Mouse (Mus musculus) heart, adult 2 months (tissue): Measurements from ENCODE around the gene 1700025G04Rik.

ENCODE experiments used
- EP300 ChIP-seq: fragments of 200-500 bp; IDR thresholded peaks from 2 replicates; pipeline ENCODE4 v1.6.1; 2011; ENCODE audit warnings: low read depth, low read length, control low read depth; ENCODE audit not compliant: insufficient read depth
- POLR2A ChIP-seq: fragments of 200-500 bp; IDR thresholded peaks from 2 replicates; pipeline ENCODE4 v1.6.1; 2011; ENCODE audit warnings: mild to moderate bottlenecking, low read depth, low read length, control low read depth; ENCODE audit not compliant: insufficient read depth

DNA sequence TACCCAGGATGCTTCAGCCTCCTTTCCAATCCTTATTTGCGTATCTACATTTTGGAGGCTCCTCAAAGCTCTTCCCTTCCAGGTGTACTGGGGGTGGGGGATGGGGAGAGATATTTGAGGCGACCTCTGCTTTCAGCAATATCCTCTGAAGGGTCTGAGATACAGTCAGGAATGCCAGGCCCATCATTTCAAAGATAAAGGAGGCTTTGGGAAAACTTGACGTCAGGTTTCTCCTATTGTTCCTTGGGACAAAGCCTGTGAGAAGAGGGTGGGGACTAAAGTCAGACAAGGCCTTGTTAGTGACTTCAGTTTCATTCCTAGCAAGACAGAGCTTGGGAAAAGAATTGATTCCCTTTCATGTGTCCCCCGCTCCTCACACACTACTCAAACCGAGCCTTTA, 209.2 kb downstream of the 1700025G04Rik start:
- TF ChIP-seq POLR2A (no peak), EP300 (no peak)
